Mouse (Mus musculus): ENCODE measurements at regions not wholly inside any gene's neighbourhood (a gene's known extent, or its start where the extent isn't known, plus 50 kb on each side); places are given as distances from the start of the nearest gene placed in this dataset.

- no peak for TF ChIP-seq CTCF (IDR thresholded peaks at IDR 0.05; ENCODE audit: extremely low read depth, insufficient read depth, insufficient read length, insufficient replicate concordance)
- TF ChIP-seq POLR2A (IDR thresholded peaks at IDR 0.05; ENCODE audit: low read depth, low read length) = no peak
Measured at GRCm38 (mm10) chr6:135450573-135450972, 88.2 kb downstream of the Emp1 start.

Data from spleen, adult 2 months (tissue).